Mouse (Mus musculus): ENCODE measurements around the gene Ly6g5c. TPM values are rescaled to one million over a fixed set of nuclear protein-coding genes. Genes with fewer than 3 reads are reported as not detected.
"Not testable (repeated sequence)": the region's sequence is repeated elsewhere in the genome, so short reads cannot be mapped to it uniquely, and the experiment has no call there.

Gene Ly6g5c
- total RNA-seq, 2 experiments from 2014 or later: not detected

DNA sequence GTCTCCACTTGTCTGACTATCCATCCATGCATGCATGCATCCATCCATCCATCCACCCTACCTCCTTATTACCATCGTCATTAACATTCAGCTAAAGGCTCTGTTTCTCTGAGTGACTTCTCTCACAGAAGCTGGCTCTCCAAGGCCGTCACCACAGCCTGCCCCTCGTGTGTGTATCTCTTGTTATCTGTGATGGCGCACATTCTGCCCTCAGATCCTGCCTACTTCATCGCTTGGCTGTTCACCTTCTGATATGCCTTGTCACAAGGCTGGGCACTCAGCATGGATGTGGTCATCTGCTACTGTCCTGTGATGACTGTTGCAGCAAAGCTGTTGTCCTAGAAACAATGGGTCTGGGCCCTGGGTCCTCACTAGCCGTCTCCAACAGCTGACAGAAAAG, 3.3 kb upstream of the Ly6g5c start:
- DNase-seq (ENCODE audit: extremely low spot score in 1 of 2, low spot score in 1 of 2): no peak

DNA sequence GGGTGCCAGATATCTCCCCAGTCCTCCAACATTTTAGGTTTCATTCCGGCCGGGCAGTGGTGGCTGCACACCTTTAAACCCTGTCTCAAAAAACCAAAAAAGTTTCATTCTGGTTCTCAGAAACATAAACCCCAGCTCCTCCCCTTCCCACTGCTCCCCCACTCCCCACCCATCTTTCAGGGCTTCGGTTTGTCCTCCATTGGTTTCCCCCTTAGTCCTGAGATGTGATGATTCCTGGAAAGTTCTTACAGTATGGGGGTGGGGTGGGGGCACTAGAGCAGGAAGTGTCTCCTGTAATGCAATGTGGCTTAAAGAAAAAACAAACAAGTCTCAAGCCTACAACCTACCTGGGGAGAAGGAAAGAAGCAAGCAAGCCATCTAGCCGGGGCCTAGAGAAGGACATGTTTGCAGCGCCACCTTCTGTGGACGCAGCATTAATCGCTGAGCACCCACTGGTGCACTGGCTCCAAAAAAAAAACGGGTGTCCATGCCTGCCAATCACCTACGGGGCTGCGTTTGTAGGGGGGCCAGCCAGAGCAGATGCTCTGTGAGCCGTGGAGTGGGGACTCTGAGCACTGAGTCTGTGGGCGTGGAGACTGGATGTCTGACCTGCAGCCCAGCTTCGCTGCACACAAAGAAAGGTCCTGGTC, 2.2 kb upstream of the Ly6g5c start:
- DNase-seq (ENCODE audit: extremely low spot score in 1 of 2, low spot score in 1 of 2): peak in 1 of 2 experiments; percentile 34

- DNase-seq (ENCODE audit: extremely low spot score in 1 of 2, low spot score in 1 of 2): no peak
Observed at GRCm38 (mm10) chr17:35106522-35106921, 1.6 kb upstream of the Ly6g5c start.

- DNase-seq (ENCODE audit: extremely low spot score in 1 of 2, low spot score in 1 of 2): no peak
Observed at GRCm38 (mm10) chr17:35111774-35112173, 3.7 kb downstream of the Ly6g5c start.

DNA sequence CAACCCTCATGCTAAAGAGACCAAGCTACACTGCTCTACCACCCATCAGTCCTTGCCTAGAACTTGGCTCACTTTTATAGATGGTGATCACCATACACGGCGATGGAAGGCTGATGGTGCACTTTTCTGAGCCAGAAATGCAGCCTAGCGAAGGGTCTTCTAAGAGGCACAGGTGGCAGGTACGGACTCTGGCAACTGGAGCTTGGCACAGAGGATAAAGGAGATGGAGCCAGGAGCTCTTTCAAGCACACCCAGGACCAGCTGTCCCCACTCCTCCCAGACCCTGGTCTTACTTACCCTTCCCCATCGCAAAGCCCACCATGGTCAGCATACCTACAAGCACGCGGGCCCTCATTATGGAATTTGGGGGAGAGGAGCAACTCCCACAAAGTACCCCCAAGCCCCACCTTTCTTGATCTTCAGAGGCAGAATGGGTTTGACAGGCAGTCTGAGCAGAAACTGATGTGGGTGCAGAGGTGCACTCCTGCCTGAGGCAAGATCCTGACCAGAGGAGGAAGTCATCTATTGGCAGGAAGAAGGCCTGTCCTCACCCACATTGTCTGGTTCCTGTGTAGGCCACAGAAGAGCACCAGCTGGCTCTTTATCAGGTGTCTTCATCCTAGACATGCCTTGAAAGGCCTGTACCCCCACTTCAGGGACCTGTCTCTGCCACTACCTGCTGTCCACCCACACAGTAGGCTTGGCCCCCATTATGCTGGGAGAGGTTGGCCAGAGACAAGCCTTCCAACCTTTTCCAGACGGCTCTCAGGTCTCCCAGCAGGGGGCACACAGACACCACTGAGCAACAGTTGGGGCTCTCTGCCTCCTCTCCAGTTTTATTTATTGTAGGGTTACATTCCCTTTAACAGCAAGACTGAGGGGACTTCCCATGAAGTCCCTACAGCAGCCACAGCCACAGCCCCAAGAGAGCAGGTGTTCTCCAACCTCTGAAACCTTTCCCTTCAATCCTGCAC, 7.3 kb downstream of the Ly6g5c start, which contains the start of gene Ly6g5b:
TSS of gene Ly6g5b (minus strand) at position 383 of the 974 bp plus-strand sequence.
- no peak for DNase-seq (ENCODE audit: extremely low spot score in 1 of 2, low spot score in 1 of 2)

- peak in 1 of 2 experiments; percentile 15 for DNase-seq (ENCODE audit: extremely low spot score in 1 of 2, low spot score in 1 of 2)
Observed at GRCm38 (mm10) chr17:35120745-35121142, 12.7 kb downstream of the Ly6g5c start.

- peak; percentile 87 to 92 for DNase-seq (ENCODE audit: extremely low spot score in 1 of 2, low spot score in 1 of 2)
Observed at GRCm38 (mm10) chr17:35121143-35121799, 13.2 kb downstream of the Ly6g5c start, which contains the start of gene Gpank1. Gene Gpank1, plus strand, starts transcription at chr17:35121455.

DNA sequence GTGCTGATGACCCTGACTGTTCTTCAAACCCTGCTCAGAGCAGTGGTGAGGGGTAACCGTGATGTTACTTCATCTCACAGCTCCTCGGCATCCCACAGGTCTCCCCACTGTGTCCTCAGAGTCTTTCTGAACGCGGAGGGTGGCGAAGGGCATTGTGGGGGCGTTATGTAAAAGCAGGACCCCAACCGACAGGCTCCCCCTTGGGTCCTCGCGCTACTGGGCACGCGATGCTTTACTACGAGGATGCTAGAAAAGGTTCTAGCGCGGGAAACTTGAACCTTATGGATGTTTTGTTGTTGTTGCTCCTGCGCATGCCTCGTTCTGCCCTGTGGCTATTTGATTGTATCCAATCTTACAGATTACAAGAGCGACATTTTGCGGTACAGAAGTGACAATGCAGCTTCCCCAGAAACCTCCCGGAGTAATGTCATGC, 13.8 kb downstream of the Ly6g5c start, which contains the start of gene Csnk2b:
TSS of gene Csnk2b (minus strand) at position 183 of the 433 bp plus-strand sequence.
- peak; percentile 47 to 60 for DNase-seq (ENCODE audit: extremely low spot score in 1 of 2, low spot score in 1 of 2)

- DNase-seq (ENCODE audit: extremely low spot score in 1 of 2, low spot score in 1 of 2): not testable (repeated sequence)
Observed at GRCm38 (mm10) chr17:35123287-35123686, 15.2 kb downstream of the Ly6g5c start.

- DNase-seq (ENCODE audit: extremely low spot score in 1 of 2, low spot score in 1 of 2): not testable (repeated sequence)
Observed at GRCm38 (mm10) chr17:35124261-35124896, 16.3 kb downstream of the Ly6g5c start.

- no peak for DNase-seq (ENCODE audit: extremely low spot score in 1 of 2, low spot score in 1 of 2)
Observed at GRCm38 (mm10) chr17:35125081-35125480, 17.0 kb downstream of the Ly6g5c start.

DNA sequence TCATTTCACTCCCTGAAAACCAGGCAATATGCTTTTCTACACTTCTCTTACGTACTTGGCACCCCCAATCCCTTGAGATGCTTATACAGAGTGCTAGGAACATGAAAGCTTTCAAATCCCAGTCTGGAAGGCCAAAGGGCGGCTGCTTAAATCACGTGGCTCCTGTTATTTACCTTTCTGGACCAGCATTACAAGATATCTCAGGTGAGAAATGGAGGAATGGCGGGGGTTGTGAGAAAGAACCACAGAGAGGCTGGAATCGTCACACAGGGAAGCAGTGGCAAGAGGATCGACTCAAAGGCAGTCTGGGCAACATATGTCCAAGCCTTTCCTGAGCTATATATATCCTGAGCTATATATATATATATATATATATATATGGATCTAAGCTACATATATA, 17.5 kb downstream of the Ly6g5c start:
- DNase-seq (ENCODE audit: extremely low spot score in 1 of 2, low spot score in 1 of 2): no peak

- DNase-seq (ENCODE audit: extremely low spot score in 1 of 2, low spot score in 1 of 2): peak; percentile 56 to 60
Observed at GRCm38 (mm10) chr17:35126206-35126611, 18.1 kb downstream of the Ly6g5c start, which contains the start of gene D17H6S53E. Gene D17H6S53E, plus strand, starts transcription at chr17:35126373.

DNA sequence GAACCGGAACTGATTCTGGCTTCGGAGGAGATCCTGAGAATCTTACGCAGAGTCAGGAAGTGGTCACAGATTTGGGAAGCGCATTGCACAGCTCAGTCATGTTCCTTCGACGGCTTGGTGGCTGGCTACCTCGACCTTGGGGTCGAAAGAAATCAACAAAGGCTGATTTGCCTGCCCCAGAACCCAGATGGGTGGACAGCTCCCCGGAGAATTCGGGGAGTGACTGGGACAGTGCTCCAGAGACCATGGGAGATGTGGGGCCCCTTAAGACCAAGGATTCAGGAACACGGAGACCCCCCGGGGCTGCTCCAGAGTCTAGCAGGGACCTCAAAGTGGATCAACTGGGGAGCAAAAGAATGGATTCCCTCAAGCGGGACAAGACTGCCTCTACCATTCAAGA, 18.9 kb downstream of the Ly6g5c start:
- DNase-seq (ENCODE audit: extremely low spot score in 1 of 2, low spot score in 1 of 2): no peak

DNA sequence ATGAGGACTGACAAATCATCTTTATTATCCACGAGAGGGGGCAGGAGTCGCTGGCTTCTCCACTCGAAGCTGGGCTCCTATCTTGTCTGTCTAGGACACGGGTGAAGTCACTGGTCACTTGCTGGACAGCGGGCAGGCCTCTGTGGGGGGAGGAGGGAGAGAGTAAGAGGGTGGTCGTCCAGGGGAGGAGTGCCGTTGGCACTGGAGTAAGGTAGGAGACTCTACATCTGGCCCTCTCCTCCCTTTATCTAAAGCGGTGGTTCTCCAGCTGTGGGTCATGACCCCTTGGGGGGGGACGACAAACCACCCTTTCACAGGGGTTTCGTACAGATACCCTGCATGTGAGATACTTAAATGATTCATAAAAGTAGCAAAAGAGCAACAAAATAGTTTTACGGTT, 20.9 kb downstream of the Ly6g5c start:
- DNase-seq (ENCODE audit: extremely low spot score in 1 of 2, low spot score in 1 of 2): no peak

DNA sequence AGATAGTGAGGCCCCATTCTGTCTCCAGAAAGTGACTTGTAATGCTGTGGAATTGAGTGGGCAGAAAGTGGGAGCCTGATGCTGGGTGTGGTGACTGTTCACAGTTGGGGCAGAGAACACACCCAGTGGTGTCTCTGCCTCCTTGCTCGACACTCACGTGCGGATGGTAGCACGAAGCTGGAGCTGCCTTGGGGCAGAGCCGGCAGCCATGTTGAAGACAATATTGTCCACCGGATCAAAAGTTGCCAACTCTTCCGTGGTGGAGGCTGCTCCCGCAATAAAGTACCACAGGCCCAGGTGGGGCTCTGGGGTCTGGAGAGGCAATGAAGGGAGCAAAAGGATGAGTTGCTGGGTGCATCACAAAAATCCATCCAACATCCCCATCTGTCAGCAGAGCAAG, 23.0 kb downstream of the Ly6g5c start:
- no peak for DNase-seq (ENCODE audit: extremely low spot score in 1 of 2, low spot score in 1 of 2)

GRCm38 (mm10) chr17:35131500-35132173, 23.6 kb downstream of the Ly6g5c start, which contains the start of gene Apom:
Gene Apom, minus strand, starts transcription at chr17:35132050.
- no peak for DNase-seq (ENCODE audit: extremely low spot score in 1 of 2, low spot score in 1 of 2)

DNA sequence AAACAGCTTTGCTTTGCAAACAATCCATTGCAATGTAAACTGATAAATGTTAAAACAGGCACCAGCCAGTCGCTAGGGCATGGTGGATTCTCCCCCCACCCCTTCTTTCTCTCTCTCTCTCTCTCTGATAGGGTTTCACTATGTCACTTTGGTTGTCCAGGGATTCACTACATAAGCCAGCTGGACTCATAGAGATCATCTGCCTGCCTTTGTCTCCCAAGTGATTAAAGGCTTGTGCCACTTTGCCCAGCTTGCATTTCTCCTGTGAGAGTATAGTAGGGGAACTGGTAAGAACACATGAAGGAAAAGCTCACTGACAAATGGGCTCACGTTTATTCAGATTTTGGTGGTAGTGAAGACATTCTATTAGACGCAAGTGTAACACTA, 24.1 kb downstream of the Ly6g5c start:
- DNase-seq (ENCODE audit: extremely low spot score in 1 of 2, low spot score in 1 of 2): no peak

GRCm38 (mm10) chr17:35133517-35133916, 25.4 kb downstream of the Ly6g5c start:
- DNase-seq (ENCODE audit: extremely low spot score in 1 of 2, low spot score in 1 of 2): no peak

Data from layer of hippocampus, postnatal 25 days (tissue).